Mouse (Mus musculus) stomach, embryonic 14.5 days (tissue): ENCODE data around the gene Atp1b2. TPM values are rescaled to one million over a fixed set of nuclear protein-coding genes. Genes with fewer than 3 reads are reported as not detected.

Experiments used
- ATAC-seq: fragments of 200-750 bp; cut with Nextera tagmentation; 2 replicates; pipeline ENCODE4 v1.8.0; 2017; ENCODE audit warnings: low read depth, moderate TSS enrichment; ENCODE audit not compliant: insufficient number of reproducible peaks, insufficient read depth, low FRiP score
- H3K27ac ChIP-seq: fragments of 300-500 bp; sonication (generic); 2 replicates; pipeline ENCODE4 v1.5.1; 2014; ENCODE audit warnings: mild to moderate bottlenecking, low read length, moderate library complexity, mixed read lengths
- H3K27me3 ChIP-seq: fragments of 300-500 bp; sonication (generic); 2 replicates; pipeline ENCODE4 v1.6.1; 2014; ENCODE audit warnings: low read length, control low read depth, mixed read lengths; ENCODE audit not compliant: control insufficient read depth, insufficient read depth
- H3K36me3 ChIP-seq: fragments of 300-500 bp; sonication (generic); 2 replicates; pipeline ENCODE4 v1.6.1; 2014; ENCODE audit warnings: mild to moderate bottlenecking, control low read depth, low read length, moderate library complexity, mixed read lengths; ENCODE audit not compliant: control insufficient read depth, insufficient read depth
- H3K4me1 ChIP-seq: fragments of 300-500 bp; sonication (generic); 2 replicates; pipeline ENCODE4 v1.6.1; 2014; ENCODE audit warnings: low read length, control low read depth, mixed read lengths; ENCODE audit not compliant: control insufficient read depth, insufficient read depth
- H3K4me2 ChIP-seq: fragments of 300-500 bp; sonication (generic); replicated peaks from 2 replicates; pipeline ENCODE4 v1.6.1; 2014; ENCODE audit warnings: low read depth, low read length, control low read depth
- H3K4me3 ChIP-seq: fragments of 300-500 bp; sonication (generic); 2 replicates; pipeline ENCODE4 v1.5.1; 2014; ENCODE audit warnings: low read depth, low read length, control low read depth
- H3K9ac ChIP-seq: fragments of 300-500 bp; sonication (generic); replicated peaks from 2 replicates; pipeline ENCODE4 v1.6.1; 2014; ENCODE audit warnings: low read depth, mild to moderate bottlenecking, control low read depth, low read length, moderate library complexity, mixed read lengths
- H3K9me3 ChIP-seq: fragments of 300-500 bp; sonication (generic); 2 replicates; pipeline ENCODE4 v1.6.1; 2016; ENCODE audit warnings: low read depth, low read length, control low read depth; ENCODE audit not compliant: control insufficient read depth
- WGBS: fragments of 180-500 bp; shearing (Covaris S2); extraction: QIAGEN DNeasy Blood & Tissue Kit; methylation state at CpG from one replicate; pipeline ENCODE4 v1.1.7; 2014; 5-methylcytosine and 5-hydroxymethylcytosine counted together
- polyA plus RNA-seq: library from polyadenylated mRNA; unstranded; fragments of >200 nt; fragmentation: Nextera tagmentation; extraction: Ambion mirVana; gene quantifications from 2 replicates; pipeline ENCODE4 v1.2.1, GENCODE M21; 2014

The Atp1b2 gene
- 8.8 and 10.0 TPM in 2 replicates for polyA plus RNA-seq

- Histone ChIP-seq H3K4me1 (peaks cover 13% of the 10 kb centered on the region; the same call in 1 of the 2 replicates), H3K9me3 (no peaks in the 10 kb centered on the region), H3K36me3 (no peaks in the 10 kb centered on the region), H3K27ac (peak within 1 kb of the TSS; percentile 27; the same call in 1 of the 2 replicates), H3K4me2 (peak within 1 kb of the TSS; percentile 100), H3K4me3 (peak within 1 kb of the TSS; percentile 62), H3K9ac (peak within 1 kb of the TSS; percentile 48), H3K27me3 (no peaks in the 10 kb centered on the region)
- 3% methylated on average over 32 of the region's 32 CpGs for WGBS
- ATAC-seq, result peak; percentile 86
Observed at GRCm38 (mm10) chr11:69605726-69606490, at the start of gene Atp1b2. Gene Atp1b2, minus strand, starts transcription at chr11:69605942.

GRCm38 (mm10) chr11:69654760-69655159 lies 49.0 kb upstream of the Atp1b2 start:
- no peak overlapping the region for H3K9ac ChIP-seq

DNA sequence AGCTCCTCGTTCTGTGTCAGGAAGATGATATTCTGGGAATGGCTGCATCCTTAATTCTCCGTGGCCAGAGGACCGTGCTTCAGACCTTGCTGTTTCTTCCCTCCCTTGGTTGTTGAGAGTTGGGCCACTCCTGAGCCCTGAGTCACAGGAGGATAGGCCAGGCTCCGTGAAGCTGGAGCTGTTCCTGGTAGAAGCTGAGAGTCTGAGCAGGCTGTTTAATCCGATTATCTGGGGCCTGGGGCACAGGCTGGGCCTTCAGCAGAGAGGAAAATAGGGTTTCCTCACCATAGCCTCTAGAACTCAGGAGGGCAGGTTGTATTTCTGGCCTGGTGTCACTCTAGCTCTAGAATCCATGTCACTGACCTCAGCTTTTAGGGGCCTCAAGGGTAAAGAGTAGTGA lies 47.7 kb upstream of the Atp1b2 start:
- Histone ChIP-seq H3K9me3 (no peaks in the 10 kb centered on the region), H3K4me3 (no peak overlapping the region), H3K9ac (no peak overlapping the region), H3K27me3 (no peaks in the 10 kb centered on the region), H3K36me3 (peaks cover 63% of the 10 kb centered on the region), H3K4me2 (no peak overlapping the region), H3K4me1 (peaks cover 16% of the 10 kb centered on the region; the same call in 1 of the 2 replicates), H3K27ac (no peak overlapping the region)
- no peak for ATAC-seq
- WGBS, result 72% methylated on average over 5 of the region's 5 CpGs

More at GRCm38 (mm10) chr11:69654760-69655159, 49.0 kb upstream of the Atp1b2 start:
- H3K9me3 ChIP-seq, result no peaks in the 10 kb centered on the region
- peaks cover 16% of the 10 kb centered on the region; the same call in 1 of the 2 replicates for H3K4me1 ChIP-seq
- H3K27me3 ChIP-seq, result no peaks in the 10 kb centered on the region
- ATAC-seq, result no peak
- H3K36me3 ChIP-seq, result peaks cover 58% of the 10 kb centered on the region
- H3K4me3 ChIP-seq, result no peak overlapping the region
- peak overlapping the region; percentile 33; the same call in 1 of the 2 replicates for H3K27ac ChIP-seq
- 37% methylated on average over 9 of the region's 9 CpGs for WGBS
- H3K4me2 ChIP-seq, result no peak overlapping the region

GRCm38 (mm10) chr11:69645860-69646259 lies 40.1 kb upstream of the Atp1b2 start:
- no peak overlapping the region for H3K4me3 ChIP-seq
- H3K9me3 ChIP-seq, result no peaks in the 10 kb centered on the region
- H3K4me2 ChIP-seq, result no peak overlapping the region
- H3K27ac ChIP-seq, result no peak overlapping the region
- no peaks in the 10 kb centered on the region for H3K4me1 ChIP-seq
- H3K27me3 ChIP-seq, result no peaks in the 10 kb centered on the region
- no peak for ATAC-seq
- H3K36me3 ChIP-seq, result peaks cover 91% of the 10 kb centered on the region
- H3K9ac ChIP-seq, result no peak overlapping the region
- WGBS, result 96% methylated on average over 5 of the region's 5 CpGs

DNA sequence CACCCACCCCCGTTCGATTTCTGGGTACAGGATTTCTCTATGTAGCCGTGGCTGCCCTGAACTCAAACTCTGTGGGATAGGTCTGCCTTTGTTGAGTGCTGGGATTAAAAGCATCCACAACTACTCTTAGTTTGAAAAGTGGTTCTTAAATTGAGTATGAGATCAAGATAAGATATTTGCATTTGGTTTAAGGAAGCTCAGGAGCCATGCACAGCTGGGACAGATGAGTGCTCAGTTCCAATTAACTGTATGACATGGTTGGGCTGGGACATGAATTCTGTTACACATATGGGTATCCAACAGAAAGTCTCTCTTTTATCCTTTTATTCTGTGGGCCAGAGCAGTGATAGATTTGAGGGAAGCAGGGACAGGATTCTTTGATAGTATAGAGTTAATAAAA lies 29.7 kb upstream of the Atp1b2 start:
- no peak overlapping the region for H3K27ac ChIP-seq
- H3K27me3 ChIP-seq, result no peaks in the 10 kb centered on the region
- no peaks in the 10 kb centered on the region for H3K9me3 ChIP-seq
- H3K36me3 ChIP-seq, result peaks cover 23% of the 10 kb centered on the region
- peak overlapping the region; percentile 10; the same call in 1 of the 2 replicates for H3K9ac ChIP-seq
- peak overlapping the region; percentile 81; the same call in 1 of the 2 replicates for H3K4me2 ChIP-seq
- no peak overlapping the region for H3K4me3 ChIP-seq
- no peak for ATAC-seq
- peaks cover 17% of the 10 kb centered on the region for H3K4me1 ChIP-seq
- 76% methylated on average over 3 of the region's 3 CpGs for WGBS

- ATAC-seq, result peak; percentile 54
- under 1% methylated on average over 37 of the region's 50 CpGs for WGBS
- peaks cover 5% of the 10 kb centered on the region for H3K36me3 ChIP-seq
Observed at GRCm38 (mm10) chr11:69633128-69633866, 27.6 kb upstream of the Atp1b2 start.

GRCm38 (mm10) chr11:69632284-69633089 lies 26.7 kb upstream of the Atp1b2 start, which contains the start of gene Fxr2:
Gene Fxr2, plus strand, starts transcription at chr11:69632990.
- H3K9me3 ChIP-seq, result no peaks in the 10 kb centered on the region
- H3K27me3 ChIP-seq, result no peaks in the 10 kb centered on the region
- H3K36me3 ChIP-seq, result peaks cover 3% of the 10 kb centered on the region
- ATAC-seq, result peak; percentile 99
- peaks cover 17% of the 10 kb centered on the region for H3K4me1 ChIP-seq
- H3K4me3 ChIP-seq, result peak within 1 kb of the TSS; percentile 98
- H3K4me2 ChIP-seq, result peak within 1 kb of the TSS; percentile 81
- peak within 1 kb of the TSS; percentile 95 for H3K9ac ChIP-seq
- H3K27ac ChIP-seq, result peak within 1 kb of the TSS; percentile 90
- under 1% methylated on average over 42 of the region's 56 CpGs for WGBS

More at GRCm38 (mm10) chr11:69633128-69633866, 27.6 kb upstream of the Atp1b2 start:
- peak overlapping the region; percentile 98 for H3K4me3 ChIP-seq
- H3K9ac ChIP-seq, result peak overlapping the region; percentile 95
- H3K4me1 ChIP-seq, result peaks cover 17% of the 10 kb centered on the region
- no peaks in the 10 kb centered on the region for H3K9me3 ChIP-seq
- H3K4me2 ChIP-seq, result peak overlapping the region; percentile 81
- H3K27ac ChIP-seq, result peak overlapping the region; percentile 90
- H3K27me3 ChIP-seq, result no peaks in the 10 kb centered on the region

DNA sequence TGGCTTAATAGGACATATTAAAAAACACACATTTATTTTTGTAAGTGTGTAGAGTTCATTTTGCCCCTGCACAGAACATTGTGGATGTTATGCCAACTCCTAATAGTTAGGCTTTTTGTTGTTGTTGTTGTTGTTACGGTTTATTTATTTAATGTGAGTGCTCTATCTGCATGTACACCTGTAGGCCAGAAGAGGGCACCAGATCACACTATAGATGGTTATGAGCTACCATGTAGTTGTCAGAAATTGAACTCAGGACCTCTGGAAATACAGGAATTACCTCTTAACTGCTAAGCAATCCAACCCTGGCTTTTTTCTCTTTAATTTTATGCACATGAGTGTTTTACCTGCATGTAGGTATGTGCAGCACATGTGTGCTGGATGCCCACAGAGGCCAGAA lies 24.1 kb upstream of the Atp1b2 start:
- Histone ChIP-seq H3K36me3 (no peaks in the 10 kb centered on the region), H3K4me2 (no peak overlapping the region), H3K9ac (no peak overlapping the region), H3K9me3 (no peaks in the 10 kb centered on the region), H3K4me1 (peaks cover 9% of the 10 kb centered on the region), H3K27ac (no peak overlapping the region), H3K27me3 (no peaks in the 10 kb centered on the region), H3K4me3 (no peak overlapping the region)
- ATAC-seq, result no peak
- WGBS, result 71% methylated on average over 1 of the region's 1 CpGs
